Comparison of ENCODE assay signal across 8 mouse cellular contexts in genomic region chr15:98145559-98146181, GRCm38 (mm10). TPM values are rescaled to one million over a fixed set of nuclear protein-coding genes. Genes with fewer than 3 reads are reported as not detected.
DNase-seq lines count a peak whose midpoint lies in the region; ATAC-seq lines count a peak whose summit lies in the region.

No protein-coding gene starts in this region.

- H3K36me3 ChIP-seq in hindbrain, embryonic 12.5 days = peaks cover 14% of the 10 kb centered on the region

- peak overlapping the region; percentile 80 for H3K27ac ChIP-seq in hindbrain, embryonic 12.5 days

- no peaks in the 10 kb centered on the region for H3K27me3 ChIP-seq in hindbrain, embryonic 12.5 days

- peaks cover 13% of the 10 kb centered on the region for H3K4me1 ChIP-seq in hindbrain, embryonic 12.5 days

- peak overlapping the region; percentile 97 for H3K4me3 ChIP-seq in hindbrain, embryonic 12.5 days

- peak overlapping the region; percentile 89 for H3K4me2 ChIP-seq in hindbrain, embryonic 12.5 days (replicated peaks)

- WGBS in hindbrain, embryonic 12.5 days = under 1% methylated on average over 38 of the region's 38 CpGs

- ATAC-seq in hindbrain, embryonic 12.5 days (ENCODE audit: low FRiP score) = peak; percentile 98

- peak overlapping the region; percentile 98 for H3K9ac ChIP-seq in hindbrain, embryonic 12.5 days

- peak; percentile 91 for DNase-seq in Muller cell, postnatal 12 days (ENCODE audit: inconsistent ontology term)
- peak; percentile 93 for DNase-seq in cerebellum, adult 9-11 months
- DNase-seq in frontal cortex, adult 2 months (ENCODE audit: extremely low spot score in 1 of 2, low spot score in 1 of 2) = peak; percentile 89 to 96
- DNase-seq in layer of hippocampus, postnatal 14 days (ENCODE audit: low spot score in 2 of 2) = peak; percentile 90 to 96
- peak; percentile 95 for DNase-seq in lung, postnatal 14 days
- DNase-seq in retina, adult 2 months (ENCODE audit: low read depth, low spot score) = peak; percentile 86
- peak; percentile 89 to 92 for DNase-seq in thymus, postnatal 36 days

- no peaks in the 10 kb centered on the region for H3K9me3 ChIP-seq in hindbrain, embryonic 12.5 days (replicated peaks)

RNA-seq across cellular contexts. Expression of gene Asb8, which starts 19.8 kb away (rescaled TPM):
- 57.7 and 60.2 TPM in 2 replicates for polyA plus RNA-seq in frontal cortex, adult 2 months (2012; rRNA removed)
- polyA plus RNA-seq in hindbrain, embryonic 12.5 days (2016; fragmentation: Nextera tagmentation; extraction: Ambion mirVana) = 45.1 and 49.3 TPM in 2 replicates
- 10 to 100 TPM; 45.0 to 45.6 TPM for total RNA-seq in layer of hippocampus, postnatal 14 days (2021)

RNA-seq across cellular contexts. Expression of gene Ccdc184, which starts 21.3 kb away (rescaled TPM):
- 13.0 and 14.6 TPM in 2 replicates for polyA plus RNA-seq in frontal cortex, adult 2 months (2012; rRNA removed)
- 24.7 and 26.7 TPM in 2 replicates for polyA plus RNA-seq in hindbrain, embryonic 12.5 days (2016; fragmentation: Nextera tagmentation; extraction: Ambion mirVana)
- total RNA-seq in layer of hippocampus, postnatal 14 days (2021) = 10 to 100 TPM; 18.2 to 18.7 TPM

RNA-seq across cellular contexts. Expression of gene Olfr288, which starts 49.7 kb away (rescaled TPM):
- 0.29 and 0.32 TPM in 2 replicates for polyA plus RNA-seq in frontal cortex, adult 2 months (2012; rRNA removed)
- polyA plus RNA-seq in hindbrain, embryonic 12.5 days (2016; fragmentation: Nextera tagmentation; extraction: Ambion mirVana) = not detected in 2 replicates
- total RNA-seq in layer of hippocampus, postnatal 14 days (2021) = not detected

RNA-seq across cellular contexts. Expression of gene Senp1, which starts 52.1 kb away (rescaled TPM):
- polyA plus RNA-seq in frontal cortex, adult 2 months (2012; rRNA removed) = 12.3 and 12.7 TPM in 2 replicates
- 38.7 and 39.1 TPM in 2 replicates for polyA plus RNA-seq in hindbrain, embryonic 12.5 days (2016; fragmentation: Nextera tagmentation; extraction: Ambion mirVana)
- 10 to 100 TPM; 13.5 to 13.7 TPM for total RNA-seq in layer of hippocampus, postnatal 14 days (2021)

RNA-seq across cellular contexts. Expression of gene Pfkm, which starts 53.3 kb away (rescaled TPM):
- polyA plus RNA-seq in frontal cortex, adult 2 months (2012; rRNA removed) = 329 and 345 TPM in 2 replicates
- 53.4 TPM in 2 replicates for polyA plus RNA-seq in hindbrain, embryonic 12.5 days (2016; fragmentation: Nextera tagmentation; extraction: Ambion mirVana)
- 100 to 1,000 TPM; 309 to 311 TPM for total RNA-seq in layer of hippocampus, postnatal 14 days (2021)

Comparison
In these comparisons a context has a peak if more than half of its experiments do, and no peak if none do; other contexts are left out.
1. Peak in every context shown above with its lines: DNase-seq, ATAC-seq, H3K4me3 ChIP-seq and H3K27ac ChIP-seq.